Mouse (Mus musculus) inflammation-experienced regulatory T-cells, adult 6 months (primary cell): Measurements from ENCODE around the gene Prr19. TPM values are rescaled to one million over a fixed set of nuclear protein-coding genes. Genes with fewer than 3 reads are reported as not detected.
"Not testable (repeated sequence)": the region's sequence is repeated elsewhere in the genome, so short reads cannot be mapped to it uniquely, and the experiment has no call there.

Source experiments
- ATAC-seq: one replicate; pipeline ENCODE4 v1.8.0; 2017
- polyA plus RNA-seq, 3 experiments: library from polyadenylated mRNA; unstranded; fragments of 100-300 nt; shearing (Covaris generic); gene quantifications; one replicate each; pipeline ENCODE4 v1.2.1; 2017

The Prr19 gene
- polyA plus RNA-seq, 3 experiments from 2014 or later: not detected

GRCm38 (mm10) chr7:25323219-25323618 lies 22.0 kb downstream of the Prr19 start:
- no peak for ATAC-seq

- ATAC-seq: not testable (repeated sequence)
Observed at GRCm38 (mm10) chr7:25325431-25325830, 24.2 kb downstream of the Prr19 start.

GRCm38 (mm10) chr7:25326233-25326632 lies 25.0 kb downstream of the Prr19 start:
- no peak for ATAC-seq

GRCm38 (mm10) chr7:25333596-25334307 lies 32.5 kb downstream of the Prr19 start:
- no peak for ATAC-seq

- ATAC-seq: no peak
Observed at GRCm38 (mm10) chr7:25334472-25334871, 33.3 kb downstream of the Prr19 start.

- no peak for ATAC-seq
Observed at GRCm38 (mm10) chr7:25339329-25339728, 38.1 kb downstream of the Prr19 start.

- ATAC-seq: no peak
Observed at GRCm38 (mm10) chr7:25341000-25341784, 40.0 kb downstream of the Prr19 start.

GRCm38 (mm10) chr7:25348861-25349260 lies 47.6 kb downstream of the Prr19 start:
- no peak for ATAC-seq

Other genes starting within 250 kb of the Prr19 start
- 1 to 10 TPM; 3.1 to 4.9 (median 3.2) TPM for gene Grik5, start 229.1 kb upstream of the Prr19 start, polyA plus RNA-seq
- 10 to 100 TPM in 2 of 3 experiments, 1 to 10 TPM in 1; 8.9 to 11.3 (median 11.3) TPM for gene Zfp574, start 228.8 kb upstream of the Prr19 start, polyA plus RNA-seq
- gene Pou2f2, start 121.7 kb upstream of the Prr19 start, polyA plus RNA-seq: 10 to 100 TPM; 18.1 to 32.0 (median 30.0) TPM
- gene Dedd2, start 80.8 kb upstream of the Prr19 start, polyA plus RNA-seq: 10 to 100 TPM; 24.6 to 26.2 (median 25.0) TPM
- 1 to 10 TPM; 2.2 to 4.0 (median 2.5) TPM for gene Zfp526, start 80.0 kb upstream of the Prr19 start, polyA plus RNA-seq
- 10 to 100 TPM in 1 of 3 experiments, 1 to 10 TPM in 2; 8.5 to 13.3 (median 8.9) TPM for gene Gsk3a, start 63.6 kb upstream of the Prr19 start, polyA plus RNA-seq
- gene Erf, start 50.6 kb upstream of the Prr19 start, polyA plus RNA-seq: under 1 TPM; 0.34 to 0.70 (median 0.38) TPM
- gene Cic, start 33.7 kb upstream of the Prr19 start, polyA plus RNA-seq: 10 to 100 TPM; 17.9 to 35.2 (median 21.6) TPM
- gene Pafah1b3, start 3.4 kb upstream of the Prr19 start, polyA plus RNA-seq: 10 to 100 TPM; 17.5 to 37.2 (median 31.3) TPM
- not detected for gene Tmem145, start 4.7 kb downstream of the Prr19 start, polyA plus RNA-seq
- under 1 TPM in 2 of 3 experiments, not detected in 1; 0.13 to 0.31 TPM for gene Megf8, start 15.8 kb downstream of the Prr19 start, polyA plus RNA-seq
- gene Cnfn, start 68.3 kb downstream of the Prr19 start, polyA plus RNA-seq: not detected
- gene Lipe, start 97.3 kb downstream of the Prr19 start, polyA plus RNA-seq: 10 to 100 TPM in 2 of 3 experiments, 1 to 10 TPM in 1; 9.0 to 11.0 (median 10.1) TPM
- gene Cxcl17, start 111.5 kb downstream of the Prr19 start, polyA plus RNA-seq: not detected
- under 1 TPM in 1 of 3 experiments, not detected in 2; 0.54 TPM for gene Ceacam1, start 176.2 kb downstream of the Prr19 start, polyA plus RNA-seq
- gene Ceacam2, start 238.4 kb downstream of the Prr19 start, polyA plus RNA-seq: under 1 TPM in 1 of 3 experiments, not detected in 2; 0.20 TPM